Mouse (Mus musculus) megakaryocyte progenitor cell, adult 5-6 weeks (primary cell): Measurements from ENCODE around the gene Col4a1. TPM values are rescaled to one million over a fixed set of nuclear protein-coding genes. Genes with fewer than 3 reads are reported as not detected.

Source experiments
- ATAC-seq: replicated peaks from 2 replicates; pipeline ENCODE4 v1.8.0; 2016; ENCODE audit warnings: mild to moderate bottlenecking, moderate TSS enrichment, inconsistent platforms; ENCODE audit not compliant: poor library complexity
- total RNA-seq, 2 experiments: library from RNA; stranded (forward) in 1 of 2; stranded (reverse) in 1 of 2; fragments of 157-497, 149-512 nt in 1 of 2; fragments of 200-1000 nt in 1 of 2; gene quantifications; 2 replicates each; pipeline versions ENCODE4 v1.2.3 to v1.2.4; 2015 to 2017

The Col4a1 gene
- total RNA-seq, 2 experiments from 2014 or later = 0.08 to 0.32 TPM

- no peak for ATAC-seq
Measured at GRCm38 (mm10) chr8:11333746-11334145, 21.1 kb upstream of the Col4a1 start.

- no peak for ATAC-seq
Measured at GRCm38 (mm10) chr8:11331561-11331960, 18.9 kb upstream of the Col4a1 start.

GRCm38 (mm10) chr8:11327722-11328417 is 15.2 kb upstream of the Col4a1 start:
- ATAC-seq = no peak

GRCm38 (mm10) chr8:11327298-11327697 is 14.7 kb upstream of the Col4a1 start:
- no peak for ATAC-seq

- no peak for ATAC-seq
Measured at GRCm38 (mm10) chr8:11324801-11325395, 12.3 kb upstream of the Col4a1 start.

GRCm38 (mm10) chr8:11323681-11324080 is 11.1 kb upstream of the Col4a1 start:
- no peak for ATAC-seq

GRCm38 (mm10) chr8:11322724-11323585 is 10.3 kb upstream of the Col4a1 start:
- ATAC-seq = peak; percentile 23; the same call in 1 of the 2 replicates

- ATAC-seq = 0 out of 2 replicates have a peak, but pooled peaks have one; percentile 31
Measured at GRCm38 (mm10) chr8:11321841-11322240, 9.2 kb upstream of the Col4a1 start.

GRCm38 (mm10) chr8:11319405-11319804 is 6.8 kb upstream of the Col4a1 start:
- no peak for ATAC-seq

- no peak for ATAC-seq
Measured at GRCm38 (mm10) chr8:11316118-11316517, 3.5 kb upstream of the Col4a1 start.

GRCm38 (mm10) chr8:11315179-11315943 is 2.7 kb upstream of the Col4a1 start:
- ATAC-seq = no peak

- no peak for ATAC-seq
Measured at GRCm38 (mm10) chr8:11314613-11315012, 2.0 kb upstream of the Col4a1 start.

GRCm38 (mm10) chr8:11313176-11314111 is 818 bp upstream of the Col4a1 start:
- ATAC-seq = no peak

GRCm38 (mm10) chr8:11311681-11312348 is 811 bp downstream of the Col4a1 start:
- ATAC-seq = no peak

GRCm38 (mm10) chr8:11310049-11310448 is 2.6 kb downstream of the Col4a1 start:
- no peak for ATAC-seq

GRCm38 (mm10) chr8:11309226-11309625 is 3.4 kb downstream of the Col4a1 start:
- ATAC-seq = no peak

- no peak for ATAC-seq
Measured at GRCm38 (mm10) chr8:11308570-11308998, 4.0 kb downstream of the Col4a1 start.

GRCm38 (mm10) chr8:11307451-11307850 is 5.2 kb downstream of the Col4a1 start:
- ATAC-seq = no peak

- ATAC-seq = no peak
Measured at GRCm38 (mm10) chr8:11305539-11305938, 7.1 kb downstream of the Col4a1 start.
